Mouse (Mus musculus) ovary, postnatal 36 days (tissue): ENCODE measurements around the gene Carmil1.

Experiments used
- DNase-seq: peaks from one replicate; pipeline ENCODE4 v3.0.0; 2022; ENCODE audit warnings: low spot score, mixed read lengths

Gene Carmil1

DNA sequence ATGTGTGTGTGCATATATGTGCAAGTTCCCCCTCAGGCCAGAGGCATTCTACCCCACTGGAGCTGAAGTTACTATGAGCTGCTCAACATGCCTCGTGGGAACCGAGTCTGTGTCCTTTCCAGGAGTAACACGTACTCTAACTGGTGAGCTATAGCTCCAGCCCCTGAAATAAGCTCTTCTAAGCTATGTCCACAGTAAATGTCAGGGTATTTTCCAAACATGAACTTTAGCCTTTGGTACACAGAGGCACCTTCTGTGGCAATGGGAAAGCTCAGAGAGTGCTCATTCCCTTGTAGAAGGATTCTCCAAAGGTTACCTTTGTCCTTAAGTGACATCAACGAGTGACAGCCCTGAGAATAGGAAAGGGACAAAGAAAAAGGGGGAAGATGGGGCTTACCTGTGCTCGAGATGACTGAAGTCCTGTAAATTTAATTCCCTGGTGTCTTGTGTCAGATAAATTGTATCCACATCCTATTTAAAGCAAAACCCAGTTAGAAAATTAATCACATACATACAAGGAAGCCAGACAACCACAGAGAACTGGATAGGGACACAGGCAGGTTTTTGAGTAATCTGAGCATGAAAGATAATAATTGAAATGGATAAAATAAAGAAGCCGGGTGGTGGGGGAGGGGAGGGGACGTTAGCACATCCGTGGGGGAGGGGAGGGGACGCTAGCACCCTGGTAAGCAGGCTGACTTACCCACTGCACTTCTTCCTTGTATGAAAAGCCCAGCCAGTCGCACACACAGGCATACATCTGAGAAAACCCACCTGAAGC, 126.1 kb downstream of the Carmil1 start:
- DNase-seq = no peak

DNA sequence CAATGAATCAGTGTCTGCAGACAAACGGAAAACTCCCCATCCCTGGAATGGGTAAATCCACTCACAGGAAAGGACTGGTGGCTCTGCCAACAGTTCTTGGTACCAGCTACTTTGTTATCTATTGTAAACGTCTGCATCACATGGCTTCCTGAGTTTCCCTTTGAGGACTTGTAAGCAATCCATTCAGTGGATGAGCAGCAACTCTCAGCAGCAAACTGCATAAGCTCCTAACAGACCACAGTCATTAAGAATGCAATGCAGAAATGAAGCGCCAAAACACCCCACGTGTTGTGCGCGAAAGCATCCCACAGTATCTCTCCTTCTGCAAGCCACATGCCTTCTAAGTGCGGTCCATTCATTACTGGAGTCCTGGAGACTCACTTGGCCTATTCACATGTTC, 128.0 kb downstream of the Carmil1 start:
- no peak for DNase-seq

DNA sequence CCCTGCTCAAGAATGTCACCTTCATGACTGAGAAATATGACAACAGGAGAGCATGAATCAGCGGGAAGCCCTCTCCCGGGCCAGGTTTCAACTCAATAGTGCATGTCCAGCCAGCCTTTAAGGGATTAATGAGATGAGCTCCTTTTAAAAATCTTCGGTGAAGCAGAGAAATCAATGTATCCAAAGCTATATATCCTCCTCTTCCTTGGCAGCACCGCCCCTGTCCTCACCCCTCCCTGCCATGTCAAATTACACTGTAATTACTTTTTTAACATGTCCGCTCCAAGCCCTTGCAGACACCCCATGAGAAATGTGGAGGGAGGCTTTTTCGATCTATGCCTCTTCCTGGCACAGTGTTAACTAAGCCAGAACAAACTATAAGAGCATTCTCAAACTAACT, 129.3 kb downstream of the Carmil1 start:
- no peak for DNase-seq

DNA sequence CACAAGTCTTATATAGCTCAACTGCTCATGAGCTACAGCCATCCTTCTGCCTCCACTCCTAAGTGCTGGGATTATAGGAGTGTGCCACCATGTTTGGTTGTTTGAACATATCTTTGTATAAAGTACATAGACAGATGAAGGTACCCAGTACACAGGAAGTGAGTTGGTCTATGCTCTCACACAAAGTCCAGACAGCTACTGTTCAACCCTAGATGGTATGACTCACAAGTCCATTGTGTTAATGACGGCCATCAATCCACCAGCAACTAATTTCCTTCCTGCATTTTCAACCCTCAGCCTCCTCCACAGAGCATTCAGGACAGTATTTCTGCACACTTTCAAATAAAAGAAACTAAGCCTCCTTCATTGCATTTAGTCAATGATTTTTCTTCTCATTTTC, 132.0 kb downstream of the Carmil1 start:
- DNase-seq = no peak

DNA sequence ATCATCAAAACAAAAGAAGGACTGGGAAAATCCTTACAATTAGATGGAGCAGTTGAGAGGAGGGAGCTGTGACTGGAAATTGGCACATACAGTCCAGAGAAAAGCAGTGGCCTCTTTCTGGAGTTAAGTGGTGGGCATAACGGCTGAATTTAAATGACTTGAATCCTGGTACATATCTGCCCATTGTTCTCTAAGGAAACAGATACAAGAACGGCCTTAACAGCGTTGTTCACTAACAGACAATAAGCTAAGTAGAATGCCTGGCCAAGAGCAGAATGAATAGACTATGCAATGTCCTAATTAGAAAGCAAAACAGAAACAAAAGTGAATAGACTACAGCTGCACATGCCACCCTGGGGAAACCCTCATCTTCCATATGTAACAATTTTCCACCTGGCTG, 133.6 kb downstream of the Carmil1 start:
- no peak for DNase-seq

DNA sequence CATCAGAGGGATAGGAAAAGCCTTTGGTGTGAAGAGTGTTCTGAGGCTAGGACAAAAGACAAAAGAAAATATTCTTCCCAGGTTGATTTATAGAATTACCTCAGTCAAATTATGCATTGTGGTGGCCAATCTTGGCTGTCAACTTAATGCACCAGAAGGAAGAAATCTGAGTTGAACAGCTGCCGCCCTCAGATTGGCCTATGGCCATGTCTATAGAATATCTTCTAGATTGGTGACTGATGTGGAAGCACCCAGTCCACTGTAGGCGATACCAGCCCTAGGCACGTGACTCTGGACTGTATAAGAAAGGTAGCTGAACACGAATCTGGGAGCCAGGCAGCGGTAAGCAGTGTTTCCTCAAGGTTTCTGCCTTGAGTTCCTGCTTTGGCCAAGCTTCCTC, 134.1 kb downstream of the Carmil1 start:
- DNase-seq = no peak

DNA sequence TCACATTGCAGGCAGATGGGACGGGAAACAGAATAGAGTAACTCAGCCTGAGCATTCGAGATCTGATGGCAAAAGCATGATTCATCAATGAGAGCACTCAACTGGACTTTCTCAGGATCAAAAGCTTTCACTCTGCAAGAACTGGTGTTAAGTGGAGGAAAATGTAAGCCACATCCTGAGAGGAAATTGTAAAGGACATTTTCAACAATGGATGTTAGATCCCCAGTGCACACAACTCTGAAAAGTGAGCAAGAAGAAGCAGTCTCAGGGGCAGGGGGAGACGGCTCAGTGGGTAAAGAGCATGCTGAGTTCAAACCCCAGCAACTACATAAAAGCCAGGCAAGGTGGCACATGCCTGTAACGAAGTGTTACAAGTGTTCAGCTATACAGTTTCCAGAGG, 135.7 kb downstream of the Carmil1 start:
- DNase-seq = no peak

DNA sequence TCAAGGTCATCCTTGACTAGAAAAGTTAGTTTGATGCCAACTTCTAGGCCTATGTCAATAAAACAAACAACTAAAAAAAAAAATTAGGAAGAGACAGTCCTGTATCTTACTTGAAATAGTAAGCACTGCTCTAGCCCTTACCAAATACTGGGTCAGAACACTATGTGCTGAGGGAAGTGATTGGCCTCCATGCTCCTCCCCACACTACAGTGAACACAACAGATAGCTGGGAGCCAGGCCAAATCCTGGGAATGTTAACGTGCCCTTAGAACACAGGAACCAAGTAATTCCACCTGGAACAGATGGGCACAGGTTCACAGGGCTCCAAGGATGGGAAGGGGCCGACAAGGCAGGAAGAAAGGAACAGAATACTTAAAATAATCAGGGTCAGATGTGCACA, 136.5 kb downstream of the Carmil1 start:
- DNase-seq = peak; percentile 33

DNA sequence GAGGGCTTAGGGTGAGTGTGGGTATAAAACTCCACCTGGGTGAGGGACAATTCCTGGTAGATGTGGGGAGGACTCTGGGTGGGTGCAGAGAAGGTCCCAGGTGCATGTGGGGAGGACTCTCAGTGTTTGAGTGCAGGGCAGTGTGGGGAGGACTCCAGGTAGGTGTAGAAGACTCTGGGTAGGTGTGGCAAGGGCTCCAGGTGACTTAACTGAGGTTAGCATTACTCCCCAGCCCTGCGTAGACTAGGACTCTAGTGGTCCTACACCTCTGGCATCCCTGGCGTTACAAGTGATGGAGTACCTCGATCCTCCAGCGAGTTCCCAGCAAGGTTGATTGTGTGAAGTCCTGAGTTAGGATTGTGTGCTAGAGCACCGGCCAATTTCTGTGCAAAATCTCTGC, 143.8 kb downstream of the Carmil1 start:
- no peak for DNase-seq

DNA sequence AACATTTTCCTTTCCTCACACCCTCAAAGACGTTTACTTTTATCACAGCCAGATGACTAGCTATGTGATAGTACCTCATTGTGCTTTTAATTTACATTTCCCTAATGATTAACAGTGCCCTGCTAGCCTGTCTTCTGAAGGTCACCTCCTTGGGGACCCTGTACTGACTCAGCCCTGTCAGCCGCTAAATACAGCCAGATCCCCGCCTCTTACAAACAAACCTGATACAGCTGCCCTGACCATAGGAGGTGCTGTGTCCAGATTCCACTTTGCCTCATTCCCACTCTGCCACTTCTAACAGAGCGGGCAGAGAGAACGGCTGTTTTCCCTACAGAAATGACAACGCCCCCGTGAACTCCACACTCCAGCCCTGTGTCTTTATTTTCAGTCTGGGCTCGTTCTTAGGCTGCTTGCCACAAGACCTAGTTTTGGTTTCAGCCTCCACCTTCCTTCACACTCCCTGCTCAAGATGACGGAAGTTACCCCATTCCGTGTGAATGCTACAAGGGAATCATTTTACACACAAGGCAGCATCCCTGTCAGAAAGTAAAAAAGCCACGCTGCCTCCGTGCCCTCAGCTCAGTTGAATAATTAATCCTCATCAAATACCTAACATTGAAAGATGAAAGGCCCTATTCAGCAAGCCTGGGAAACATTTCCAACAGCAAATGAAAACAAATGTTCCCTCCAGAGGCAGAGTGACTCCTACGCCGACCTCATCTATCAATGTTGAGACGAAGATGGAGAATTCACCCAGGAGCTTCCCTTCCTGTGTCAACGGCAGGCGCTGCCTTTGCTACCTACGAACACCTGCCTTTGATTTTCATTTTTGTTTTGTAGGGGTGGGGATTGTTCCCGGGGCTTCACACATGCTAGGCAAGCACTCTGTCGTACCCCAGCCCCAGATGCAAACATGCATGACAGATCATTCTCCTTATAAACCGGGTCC, 145.0 kb downstream of the Carmil1 start:
- peak; percentile 16 for DNase-seq

DNA sequence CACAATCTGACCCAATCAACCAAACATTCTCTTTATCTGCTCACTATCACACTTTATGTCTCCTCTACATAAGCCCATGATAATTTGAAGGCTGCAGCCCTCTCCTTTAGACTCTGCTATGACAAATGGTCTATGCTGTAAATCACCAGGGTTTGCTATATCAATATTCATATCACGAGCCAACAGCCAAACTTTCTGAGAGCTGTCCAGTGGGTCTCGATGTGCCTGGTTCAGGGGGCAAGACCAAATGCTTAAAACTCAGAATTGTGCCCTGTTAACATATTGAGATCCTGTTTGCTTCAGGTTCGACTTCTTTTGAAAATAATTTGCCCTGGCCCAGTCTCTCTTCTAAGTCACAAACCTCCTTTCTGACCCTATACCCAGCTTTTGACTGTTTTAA, 147.7 kb downstream of the Carmil1 start:
- no peak for DNase-seq

DNA sequence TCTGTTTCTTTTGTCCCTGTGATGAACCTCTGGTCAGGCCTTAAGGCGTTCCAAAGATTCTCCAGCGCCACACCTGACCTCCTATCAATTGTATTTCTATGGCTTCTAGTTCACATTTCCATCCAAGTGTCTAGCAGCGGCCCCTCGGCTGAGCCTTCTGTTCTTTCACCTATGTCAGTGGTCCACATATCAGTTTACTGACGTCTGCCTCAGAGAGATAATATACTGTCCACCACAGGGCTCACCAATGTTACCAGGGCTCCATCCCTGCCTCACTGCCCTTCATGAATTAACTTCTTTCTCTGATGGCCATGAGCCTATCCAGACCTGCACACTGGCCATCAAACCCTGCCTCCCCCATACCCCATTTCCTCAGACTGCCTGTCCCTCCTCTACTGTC, 149.3 kb downstream of the Carmil1 start:
- DNase-seq = no peak

DNA sequence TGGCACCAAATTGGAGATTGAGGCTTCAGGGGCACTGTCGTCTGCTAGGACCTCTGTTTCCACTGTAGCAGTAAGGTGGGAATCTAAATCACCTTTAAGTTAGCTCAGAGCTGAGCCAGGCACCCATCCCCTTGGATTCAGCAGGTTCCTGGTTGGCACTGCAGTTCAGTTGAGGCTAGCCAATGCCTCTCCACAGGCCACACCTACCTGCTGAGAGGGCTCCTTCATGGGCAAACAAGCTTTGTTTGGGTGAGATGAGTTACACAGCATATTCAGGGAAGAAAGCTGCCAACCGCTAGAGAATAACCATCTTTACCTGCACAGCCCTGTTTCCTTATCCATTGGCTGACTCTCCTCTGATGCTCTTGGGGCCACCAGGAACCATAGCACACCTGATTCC, 149.9 kb downstream of the Carmil1 start:
- DNase-seq = no peak

DNA sequence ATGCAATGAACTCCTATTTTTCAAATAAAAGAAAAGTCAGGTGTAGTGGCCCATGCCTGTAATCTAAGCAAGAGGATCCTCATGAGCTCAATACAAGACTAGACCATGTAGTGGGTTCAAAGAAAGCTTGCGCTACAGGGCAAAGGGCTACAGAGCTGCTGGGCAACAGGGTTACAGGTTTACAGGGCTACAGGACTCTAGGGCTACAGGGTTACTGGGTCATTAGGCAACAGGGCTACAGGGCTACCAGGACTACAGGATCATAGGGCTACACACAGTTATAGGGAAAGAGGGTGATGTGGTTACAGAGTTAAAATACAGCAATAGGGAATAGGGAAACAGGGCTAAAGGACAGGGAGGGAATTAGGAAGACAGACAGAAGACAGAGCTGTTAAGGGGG, 151.9 kb downstream of the Carmil1 start:
- DNase-seq = no peak

DNA sequence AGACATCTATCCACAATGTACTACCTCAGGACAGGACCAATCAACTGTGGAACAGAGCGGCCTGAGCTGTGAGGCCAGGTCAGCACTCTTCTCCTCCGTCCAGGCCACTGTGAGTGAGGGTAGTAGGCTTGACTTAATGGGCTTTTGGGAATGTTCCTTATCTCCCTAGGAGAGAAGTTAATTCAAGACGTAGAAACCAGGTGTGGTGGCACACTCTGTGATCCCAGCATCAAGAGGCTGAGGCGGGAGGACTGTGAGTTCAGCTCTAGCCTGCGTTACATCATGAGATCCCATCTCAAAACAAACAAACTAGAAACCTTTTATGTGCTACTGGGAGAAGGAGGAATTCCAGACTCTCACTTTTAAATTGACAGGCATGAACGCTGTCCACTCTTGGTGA, 154.7 kb downstream of the Carmil1 start:
- no peak for DNase-seq

DNA sequence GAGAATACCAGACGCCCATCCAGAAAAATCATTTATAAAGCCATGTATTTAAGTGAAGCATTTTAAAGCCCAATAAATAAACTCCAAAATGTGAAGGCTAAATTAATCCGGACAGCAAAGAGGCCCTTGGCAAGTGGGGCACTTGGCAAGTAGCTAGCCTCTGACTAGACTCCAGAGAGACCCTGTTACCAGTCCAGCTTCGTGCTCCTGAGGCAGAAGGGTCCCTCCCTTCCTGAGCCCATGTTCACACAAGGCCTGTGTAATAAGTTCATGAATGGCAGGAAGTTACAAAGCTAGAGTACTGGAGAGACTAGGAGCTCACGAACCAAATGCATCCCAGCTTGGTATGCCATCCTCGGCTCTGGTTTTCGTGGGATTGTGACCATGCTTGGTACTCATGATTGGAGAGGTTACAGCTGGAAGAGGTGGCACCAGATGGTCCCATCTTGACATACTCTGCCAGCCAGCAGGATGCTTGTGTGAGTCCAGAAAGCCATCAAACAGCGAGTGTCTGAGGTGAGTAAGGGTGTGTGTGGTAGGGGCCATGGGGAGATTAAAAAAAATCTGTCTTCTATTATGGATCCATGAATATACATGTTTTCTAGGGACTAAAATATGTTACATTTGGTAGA, 163.3 kb downstream of the Carmil1 start:
- no peak for DNase-seq

DNA sequence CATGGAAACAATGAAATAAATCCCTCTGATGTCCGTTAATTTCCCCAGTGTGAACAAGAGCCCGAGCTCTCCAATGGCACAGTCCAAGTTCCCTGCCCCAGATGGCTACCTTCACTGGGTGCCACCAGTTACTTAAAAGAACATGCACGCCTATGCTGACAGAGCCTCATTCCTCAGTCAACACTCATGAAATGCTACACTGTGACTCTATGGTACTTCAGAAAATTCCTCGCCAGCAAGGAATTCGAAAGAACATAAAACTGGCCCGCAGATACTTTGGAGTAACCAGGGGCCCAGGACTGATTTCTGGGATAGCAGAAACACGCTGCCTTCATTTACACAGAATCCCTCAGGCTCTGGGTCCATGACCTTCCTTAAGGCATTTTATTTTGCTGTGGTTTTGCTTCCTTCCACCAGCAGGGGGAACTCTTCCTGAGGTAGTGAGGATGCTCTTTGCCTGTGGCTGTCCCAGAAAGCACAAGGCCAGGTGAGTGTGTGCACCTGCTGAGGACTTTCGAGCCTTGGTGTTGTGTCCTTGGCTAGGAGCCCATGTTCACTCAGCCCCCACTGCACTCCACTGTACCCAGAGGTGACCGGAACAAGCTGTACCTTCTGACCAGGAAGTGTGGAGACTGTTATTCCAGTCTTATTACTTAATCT, 167.8 kb downstream of the Carmil1 start:
- DNase-seq = peak; percentile 15

DNA sequence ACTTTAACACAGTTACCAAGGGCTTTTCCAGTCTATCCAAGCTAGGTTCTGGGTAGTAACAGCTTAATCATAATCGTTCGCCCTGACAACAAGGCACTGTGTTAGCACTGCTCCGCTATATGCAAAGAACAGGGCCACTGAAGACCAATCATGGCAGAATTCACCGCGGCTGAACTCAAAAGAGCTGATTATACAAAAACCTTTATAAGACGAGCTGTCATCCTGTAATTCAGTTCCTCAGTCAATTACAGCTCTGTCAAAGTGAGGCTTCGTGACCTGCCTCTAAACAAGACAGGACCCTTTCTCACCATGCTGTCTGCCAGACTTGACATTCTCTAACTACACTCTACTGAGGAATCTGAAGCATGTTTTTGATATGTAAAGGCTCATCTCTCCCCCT, 170.3 kb downstream of the Carmil1 start:
- no peak for DNase-seq

DNA sequence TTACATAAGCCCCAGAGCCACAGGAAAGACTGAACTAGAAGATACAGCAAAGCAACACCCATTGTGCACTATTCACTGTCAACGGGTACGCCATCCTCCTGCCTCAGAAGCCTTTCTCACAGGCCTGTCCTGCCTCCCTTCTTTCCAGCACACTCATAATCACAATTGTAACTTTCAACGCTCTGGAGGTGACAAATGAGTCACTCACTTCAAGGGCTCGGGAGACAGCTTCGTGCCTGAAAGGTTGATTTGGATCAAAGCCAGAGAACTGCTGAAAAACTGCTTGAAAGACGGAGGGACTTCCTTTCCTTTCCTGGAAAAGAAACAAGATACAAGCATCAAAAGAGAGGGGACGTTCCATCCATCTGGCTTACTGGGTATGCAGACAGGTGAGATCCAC, 172.3 kb downstream of the Carmil1 start:
- no peak for DNase-seq

DNA sequence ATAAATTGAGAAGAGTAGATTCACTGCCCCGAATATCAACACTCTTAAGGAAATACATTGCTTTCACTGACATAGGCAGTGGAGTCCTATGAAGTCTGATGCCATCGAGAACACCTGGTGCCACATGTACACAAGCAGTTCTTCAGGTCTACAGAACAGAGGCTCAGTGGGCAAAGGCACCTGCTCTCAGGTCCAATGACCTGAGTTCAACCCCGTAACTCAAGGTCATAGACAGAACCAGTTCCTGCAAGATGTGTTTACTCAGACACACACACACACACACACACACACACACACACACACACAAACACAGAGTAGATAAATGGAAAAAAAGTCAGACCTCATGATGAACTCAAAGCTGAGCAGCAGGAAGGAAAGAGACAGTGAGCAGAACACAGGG, 173.5 kb downstream of the Carmil1 start:
- no peak for DNase-seq

DNA sequence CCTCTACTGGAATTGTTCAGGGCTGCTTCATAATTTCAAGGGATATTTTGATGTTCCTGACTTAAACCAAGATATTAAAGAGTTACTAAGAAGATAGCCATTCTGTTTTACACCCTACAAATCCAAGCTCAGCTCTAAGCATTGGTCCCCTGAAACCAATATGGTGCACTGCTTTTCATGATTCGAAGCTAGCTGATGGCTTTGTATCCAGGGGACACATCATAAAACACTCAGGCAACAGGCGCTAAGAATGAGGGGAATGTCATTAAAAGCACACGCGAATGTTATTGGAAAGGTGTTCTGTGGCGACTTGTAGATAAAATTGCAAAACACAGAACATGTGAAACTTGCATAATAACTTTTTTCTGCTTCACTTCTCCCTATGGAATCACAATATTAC, 174.8 kb downstream of the Carmil1 start:
- DNase-seq = no peak

DNA sequence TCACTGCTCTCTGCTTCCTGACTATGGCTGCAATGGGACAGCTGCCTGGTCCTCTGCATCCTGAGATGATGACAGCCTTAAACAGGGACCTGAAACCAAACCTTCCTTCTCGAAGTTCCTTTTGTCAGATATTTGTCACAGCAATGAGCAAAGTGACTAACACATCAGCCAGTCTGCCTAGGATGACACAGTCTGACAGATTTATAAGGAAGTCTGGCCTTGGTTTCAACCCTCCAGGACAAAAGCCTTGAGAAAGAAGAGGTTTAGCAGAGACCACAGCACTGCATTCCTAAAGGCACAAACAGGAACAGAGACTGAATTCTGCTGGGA, 175.3 kb downstream of the Carmil1 start:
- no peak for DNase-seq
